Mouse (Mus musculus) liver, embryonic 14.5 days (tissue): ENCODE measurements at regions not wholly inside any gene's neighbourhood (a gene's known extent, or its start where the extent isn't known, plus 50 kb on each side); places are given as distances from the start of the nearest gene placed in this dataset.

Source experiments
- CTCF ChIP-seq: IDR thresholded peaks from 2 replicates; pipeline ENCODE4 v1.5.1; 2016; ENCODE audit warnings: antibody characterized with exemption, low read depth, control low read depth
- EP300 ChIP-seq: IDR thresholded peaks from 2 replicates; pipeline ENCODE4 v1.6.1; 2016; ENCODE audit warnings: antibody characterized with exemption, low read depth

DNA sequence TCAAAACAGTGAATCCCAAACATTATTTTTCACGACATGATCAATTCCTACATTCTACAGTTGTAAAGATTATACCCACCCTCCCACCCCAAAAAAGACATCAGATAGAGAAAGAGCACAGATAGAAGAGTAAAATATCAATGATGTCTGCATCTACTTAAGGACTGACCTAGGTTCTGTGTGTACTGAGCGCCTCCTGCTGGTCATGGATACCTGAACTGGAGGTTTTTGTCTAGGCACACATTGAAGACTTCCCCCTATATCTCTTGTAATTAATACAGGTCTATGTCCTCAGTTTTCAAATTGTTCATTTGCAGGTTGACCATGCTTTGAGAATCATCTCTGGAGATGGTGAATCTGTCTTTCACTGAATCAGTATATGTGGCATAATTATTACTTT is 952.0 kb downstream of the Adam6a start:
- TF ChIP-seq CTCF (no peak), EP300 (no peak)
